Mouse (Mus musculus) cerebellum, adult 2 months (tissue): Measurements from ENCODE around the gene Macf1.

ENCODE experiments used
- CTCF ChIP-seq: fragments of 200-500 bp; IDR thresholded peaks from 2 replicates; pipeline ENCODE4 v1.5.1; 2011; ENCODE audit warnings: low read depth, mild to moderate bottlenecking, control low read depth, low read length, moderate library complexity, borderline replicate concordance; ENCODE audit not compliant: insufficient read depth
- POLR2A ChIP-seq: fragments of 200-500 bp; IDR thresholded peaks from 2 replicates; pipeline ENCODE4 v1.6.1; 2011; ENCODE audit warnings: low read length, control low read depth, borderline replicate concordance; ENCODE audit not compliant: insufficient read depth

GRCm38 (mm10) chr4:123718434-123718780, 34.2 kb upstream of the Macf1 start:
- TF ChIP-seq CTCF = no peak
- no peak for TF ChIP-seq POLR2A
